Mouse (Mus musculus) testis, postnatal 14 days (tissue): ENCODE data around the gene Acvrl1.
A peak's percentile ranks its signal among the peaks of the same experiment; 100 is the strongest.
"Not testable (repeated sequence)": the region's sequence is repeated elsewhere in the genome, so short reads cannot be mapped to it uniquely, and the experiment has no call there.

ENCODE experiments used
- DNase-seq: peaks from one replicate; pipeline ENCODE4 v3.0.0; 2021; ENCODE audit warnings: low spot score

The Acvrl1 gene

DNA sequence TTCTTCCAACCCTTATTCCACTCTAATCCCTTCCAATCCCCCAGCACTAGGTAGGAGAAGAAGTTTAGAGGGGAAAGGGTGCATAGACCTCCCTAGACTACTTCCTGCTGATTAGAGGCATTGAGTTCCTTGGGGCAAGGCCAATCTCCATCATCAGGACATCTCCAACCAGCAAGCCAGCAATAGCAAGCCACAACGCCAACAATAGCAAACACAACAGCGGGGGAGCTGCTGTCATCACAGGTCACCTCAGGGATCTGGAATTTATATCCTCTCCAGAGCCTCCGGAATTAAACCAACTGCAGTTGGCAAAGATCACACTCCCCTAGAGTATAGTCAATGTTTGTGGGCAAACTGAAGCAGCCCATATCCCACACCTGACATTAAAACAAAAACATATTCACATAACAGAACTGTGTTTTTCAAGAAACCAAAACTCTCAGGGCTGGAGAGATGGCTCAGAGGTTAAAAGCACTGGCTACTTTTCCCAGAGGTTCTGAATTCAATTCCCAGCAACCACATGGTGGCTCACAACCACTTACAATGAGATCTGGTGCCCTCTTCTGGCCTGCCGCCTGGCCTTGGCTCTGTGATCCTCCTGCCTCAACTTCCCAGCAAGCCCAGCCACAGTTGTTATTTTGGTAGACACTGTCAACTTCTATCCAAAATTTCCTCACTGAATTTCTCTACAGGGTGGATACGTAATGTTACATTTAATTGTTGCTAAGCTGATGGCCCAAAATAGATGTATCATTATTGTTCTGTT lies 20.2 kb upstream of the Acvrl1 start:
- DNase-seq = no peak

DNA sequence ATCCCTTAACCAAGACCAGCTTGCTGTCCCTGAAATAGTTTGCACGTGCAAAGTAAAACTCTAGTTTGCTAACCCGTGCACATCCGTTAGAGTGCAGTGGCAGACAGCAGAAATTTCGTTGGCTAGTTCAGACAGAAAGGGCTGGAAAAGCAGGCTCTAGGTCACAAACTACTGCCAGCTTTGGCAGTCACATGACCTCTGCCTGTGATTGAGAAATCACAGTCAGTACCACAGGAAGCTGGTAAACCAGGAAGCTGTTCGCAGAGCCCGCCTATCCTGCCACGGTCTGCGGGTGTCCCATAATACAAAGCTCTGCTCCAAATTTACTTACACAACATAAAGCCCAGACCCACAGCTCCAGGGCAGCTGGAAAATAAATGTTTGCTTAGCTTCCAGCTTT lies 15.1 kb upstream of the Acvrl1 start:
- DNase-seq = no peak

DNA sequence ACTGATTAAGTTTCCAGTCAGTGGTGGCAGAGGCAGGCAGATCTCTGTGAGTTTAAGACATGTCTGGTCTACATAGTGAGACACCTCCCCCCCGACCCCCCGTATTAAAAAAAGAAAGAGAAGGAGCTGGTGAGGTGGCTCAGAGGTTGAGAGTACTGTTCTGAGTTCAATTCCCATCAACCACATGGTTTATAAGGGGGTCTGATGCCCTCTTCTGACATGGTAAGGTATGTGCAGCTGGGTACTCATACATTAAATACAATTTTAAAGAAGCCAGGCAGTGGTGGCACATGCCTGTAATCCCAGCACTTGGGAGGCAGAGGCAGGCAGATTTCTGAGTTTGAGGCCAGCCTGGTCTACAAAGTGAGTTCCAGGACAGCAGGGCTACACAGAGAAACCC lies 14.5 kb upstream of the Acvrl1 start:
- not testable (repeated sequence) for DNase-seq

DNA sequence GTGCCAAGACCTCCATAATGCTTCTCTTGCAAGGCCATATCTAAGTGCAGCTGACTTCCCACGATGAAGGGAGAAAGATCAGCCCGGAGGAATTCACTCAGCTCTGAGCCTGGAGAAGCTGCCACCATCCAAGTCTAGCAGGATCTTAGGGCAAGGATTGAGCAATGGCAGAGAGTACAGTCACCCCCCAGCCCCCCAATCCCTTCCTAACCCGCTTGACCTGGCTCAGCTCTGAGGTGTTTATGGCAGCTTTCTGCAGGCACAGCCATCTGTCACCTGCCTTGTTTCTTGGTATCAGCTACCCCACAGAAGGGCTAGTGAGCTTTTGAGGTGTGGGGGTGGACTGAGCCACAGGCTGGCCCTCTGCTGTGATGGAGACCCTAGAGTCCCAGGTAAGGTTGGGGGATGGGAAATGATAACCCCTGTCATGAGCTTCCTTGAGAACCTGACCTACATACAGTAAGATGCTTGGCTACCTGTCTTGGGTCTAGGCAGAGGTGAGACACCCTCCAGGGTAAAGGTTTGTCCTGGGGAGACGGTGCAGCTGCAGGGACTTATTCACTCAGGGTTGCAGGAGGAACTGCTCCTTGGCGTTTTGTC lies 12.7 kb upstream of the Acvrl1 start, which contains the start of gene Ankrd33:
Gene Ankrd33 (plus strand): TSS at position 245 of the 600 bp plus-strand sequence.
- no peak for DNase-seq

DNA sequence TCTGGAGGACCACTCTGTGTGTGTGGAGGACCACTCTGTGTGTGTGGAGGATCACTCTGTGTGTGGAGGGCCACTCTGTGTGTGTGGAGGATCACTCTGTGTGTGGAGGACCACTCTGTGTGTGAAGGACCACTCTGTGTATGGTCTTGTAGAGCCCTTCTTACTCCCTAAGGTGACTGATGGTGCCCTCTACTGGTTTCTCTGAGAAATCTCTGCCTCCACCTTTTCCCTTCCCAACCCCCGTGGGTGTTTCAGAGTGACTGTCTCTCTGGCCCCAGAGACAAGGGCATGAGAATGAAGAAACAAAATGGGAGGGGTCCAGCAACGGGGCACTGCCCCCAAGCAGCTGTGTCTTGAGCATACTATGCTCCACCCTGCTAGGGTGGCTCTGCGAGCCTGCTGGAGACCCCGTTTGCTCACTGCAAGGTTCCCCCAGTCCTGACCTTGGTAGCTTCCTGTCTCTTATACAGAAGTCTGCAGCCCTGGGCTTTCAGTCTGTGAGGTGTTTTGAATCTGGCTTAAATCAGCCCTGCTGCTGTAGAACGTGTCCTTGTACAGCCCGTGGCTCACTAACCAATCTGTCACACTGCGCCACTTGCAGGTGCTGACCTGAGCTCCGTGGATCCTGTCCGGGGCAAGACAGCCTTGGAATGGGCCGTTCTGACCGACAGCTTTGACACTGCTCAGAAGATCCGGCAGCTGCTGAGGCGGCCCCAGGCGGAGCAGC lies 9.8 kb upstream of the Acvrl1 start:
- DNase-seq = no peak

DNA sequence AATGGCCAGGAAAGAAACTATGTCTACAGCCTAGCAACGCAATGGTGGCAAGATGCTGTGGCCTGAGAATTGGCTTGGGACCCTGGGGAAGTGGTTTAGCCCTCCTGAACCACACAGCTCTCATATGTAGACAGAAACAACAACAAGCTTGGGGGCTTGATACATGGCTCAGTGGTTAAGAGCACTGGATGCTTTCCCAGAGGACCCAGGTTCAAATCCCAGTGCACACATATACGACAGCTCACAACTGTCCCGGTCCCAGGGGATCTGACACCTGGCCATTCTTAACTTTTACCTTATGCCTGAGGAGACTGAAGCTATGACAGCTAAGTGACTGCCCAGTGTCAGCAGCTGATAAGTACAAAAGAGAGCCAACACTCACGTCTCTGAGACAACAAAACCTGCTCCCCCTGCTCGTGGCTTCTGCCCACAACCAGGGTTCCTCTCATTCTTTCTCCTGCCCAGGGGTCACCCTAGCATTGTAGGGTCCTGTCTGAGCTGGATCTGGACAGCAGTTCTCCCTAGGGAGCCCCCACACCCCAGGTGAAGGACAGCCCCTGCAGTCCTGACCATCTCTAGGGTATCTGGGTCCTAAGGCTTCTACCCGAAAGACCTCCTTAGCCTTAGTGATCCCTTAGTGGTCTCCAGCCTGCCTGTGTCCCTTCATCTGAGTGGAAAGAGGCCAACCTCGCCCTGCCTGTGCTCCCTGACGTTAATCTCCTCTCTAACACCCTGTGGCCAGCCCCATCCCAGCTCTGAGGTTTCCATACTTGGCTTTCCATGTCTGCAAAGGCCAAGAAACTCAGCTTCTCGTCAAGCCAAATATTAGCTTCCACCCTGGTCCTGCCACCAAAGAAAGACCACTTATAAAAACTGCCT lies 6.7 kb upstream of the Acvrl1 start:
- no peak for DNase-seq

DNA sequence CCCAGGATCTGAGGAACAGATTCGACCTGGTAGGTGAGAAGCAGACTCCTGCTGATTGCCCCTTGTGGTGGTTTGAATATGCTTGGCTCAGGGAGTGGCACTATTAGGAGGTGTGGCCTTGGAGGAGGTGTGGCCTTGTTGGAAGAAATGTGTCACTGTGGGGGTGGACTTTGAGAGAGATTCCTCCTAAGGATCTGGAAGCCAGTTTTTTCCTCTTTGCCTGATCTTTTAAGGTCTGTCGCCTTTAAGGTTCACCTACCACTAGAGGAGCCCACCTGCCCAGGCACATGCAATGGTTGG lies 6.1 kb upstream of the Acvrl1 start:
- no peak for DNase-seq

DNA sequence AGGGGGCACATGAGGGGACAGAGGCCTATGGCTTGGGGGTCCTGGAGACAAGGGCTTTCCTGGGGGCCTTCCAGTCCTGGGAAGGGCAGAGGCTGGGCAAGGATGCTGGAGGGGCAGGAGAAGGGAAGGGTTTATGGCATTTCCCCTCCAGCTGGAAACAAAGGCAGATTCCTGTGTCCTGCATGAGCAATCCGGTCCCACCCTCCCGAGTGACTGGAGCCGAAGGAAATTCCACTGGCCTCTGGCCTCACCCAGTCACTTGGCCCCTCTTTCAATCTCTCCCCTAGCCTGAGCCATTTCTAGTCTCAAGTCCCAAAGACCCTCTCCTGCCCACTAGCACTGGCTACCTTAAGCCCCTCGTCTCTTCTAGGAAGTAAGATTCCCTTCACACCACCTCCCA lies 5.1 kb upstream of the Acvrl1 start:
- no peak for DNase-seq

DNA sequence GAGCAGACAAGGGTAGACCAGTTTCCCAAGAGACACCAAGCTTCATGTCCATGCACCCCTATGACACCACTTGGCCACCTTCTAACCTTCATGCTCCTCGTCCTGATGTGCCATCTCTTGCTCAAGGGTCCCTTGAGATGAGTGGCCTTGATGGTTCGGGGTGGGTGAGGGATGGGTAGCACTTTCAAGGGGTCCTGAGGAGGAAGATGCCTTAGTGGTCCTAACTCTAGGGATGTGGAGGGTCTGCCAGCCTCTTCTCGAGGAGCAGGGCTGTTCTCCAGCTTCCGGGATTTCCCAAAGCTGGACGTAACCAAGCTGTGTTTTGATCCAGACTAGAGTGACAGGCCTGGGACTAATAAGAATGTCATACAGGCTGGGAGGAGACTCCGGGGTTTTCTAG lies 2.8 kb upstream of the Acvrl1 start:
- no peak for DNase-seq

DNA sequence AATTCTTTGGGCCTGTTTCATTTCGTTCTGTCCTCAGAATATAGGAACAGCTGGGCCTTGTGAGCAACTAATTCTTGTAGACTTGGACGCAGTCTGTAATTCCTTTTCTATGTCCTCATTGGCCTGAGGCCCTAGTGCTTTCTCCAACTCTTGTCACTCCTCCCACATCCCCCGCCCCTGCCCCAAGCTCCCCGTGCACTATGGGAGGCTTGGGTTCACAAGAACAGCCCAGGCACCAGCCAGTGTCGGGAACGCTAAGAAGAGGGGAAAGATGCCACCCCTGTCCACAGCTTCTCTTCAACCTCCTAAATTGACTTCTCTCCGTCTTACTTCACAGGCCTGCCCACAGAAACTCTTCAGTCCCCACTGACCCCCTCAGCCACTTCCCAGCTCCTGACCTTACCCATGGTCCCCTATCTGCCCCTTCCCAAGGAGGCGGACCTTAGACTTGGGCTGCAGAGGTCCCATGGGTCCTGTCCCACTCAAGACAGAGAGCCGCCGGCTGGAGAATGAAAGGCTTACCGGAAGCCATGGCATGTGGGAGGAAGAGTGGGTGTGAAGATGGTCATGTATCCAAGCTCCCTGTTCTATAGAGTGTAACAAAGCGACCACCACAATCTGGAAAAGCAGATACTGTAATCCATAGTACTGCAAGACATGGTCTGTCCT lies 1.3 kb upstream of the Acvrl1 start:
- peak; percentile 56 for DNase-seq

DNA sequence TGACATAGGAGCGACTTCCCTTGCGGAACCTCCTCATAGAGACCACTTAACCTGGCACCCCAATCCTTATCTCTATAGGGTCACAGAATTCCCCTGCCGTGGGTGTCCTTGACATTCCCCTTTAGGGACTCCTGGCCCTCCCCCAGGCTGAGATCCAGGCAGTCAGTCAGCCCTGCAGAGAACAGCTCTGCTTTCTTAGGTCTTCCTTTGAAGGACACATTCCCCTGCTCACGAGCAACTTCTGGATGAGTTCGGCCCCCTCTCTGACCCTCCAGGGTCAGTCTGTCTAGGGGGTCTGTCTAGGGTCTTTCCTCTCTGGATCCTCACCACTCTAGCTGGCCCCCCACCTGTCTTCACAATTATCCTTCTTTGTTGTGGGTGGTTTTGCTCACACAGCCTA lies 1.1 kb downstream of the Acvrl1 start:
- DNase-seq = no peak

DNA sequence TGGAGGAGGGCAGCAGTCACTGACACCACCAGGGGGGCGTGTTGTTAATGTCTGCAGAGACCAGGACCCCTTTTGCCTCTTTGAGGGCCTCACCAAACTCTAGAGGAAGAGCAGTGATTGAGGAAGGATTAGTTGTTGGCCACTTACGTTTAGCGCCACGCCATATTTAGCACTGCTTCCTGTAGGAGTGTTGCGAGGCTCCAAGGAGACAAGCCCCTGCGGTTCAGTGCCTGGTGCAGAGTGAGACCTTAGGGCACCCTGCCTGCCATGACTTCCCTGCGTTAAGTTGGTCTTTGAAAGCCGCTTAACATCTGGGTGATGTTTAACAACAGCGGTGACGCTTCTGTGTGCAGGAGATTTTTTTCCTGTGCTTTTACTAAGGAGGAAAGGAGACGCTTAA lies 3.2 kb downstream of the Acvrl1 start:
- no peak for DNase-seq

DNA sequence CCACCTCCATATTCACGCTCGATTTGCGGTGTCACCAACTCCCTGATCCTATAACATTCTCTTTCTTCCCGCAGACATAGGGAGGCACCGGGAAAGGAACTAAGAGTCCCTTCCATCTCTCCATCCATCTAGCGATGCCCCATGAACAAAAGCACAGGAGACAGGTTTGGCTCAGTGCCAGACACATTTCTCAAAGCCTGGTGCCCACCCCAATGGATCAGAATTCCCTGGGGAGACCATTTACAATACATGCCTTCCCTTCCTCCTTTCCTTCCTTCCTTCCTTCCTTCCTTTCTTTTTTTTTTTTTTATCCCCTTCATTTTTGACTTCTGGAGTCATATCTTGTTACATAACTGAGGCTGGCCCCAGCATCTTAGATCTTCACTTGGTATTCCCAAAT lies 3.7 kb downstream of the Acvrl1 start:
- DNase-seq = no peak

DNA sequence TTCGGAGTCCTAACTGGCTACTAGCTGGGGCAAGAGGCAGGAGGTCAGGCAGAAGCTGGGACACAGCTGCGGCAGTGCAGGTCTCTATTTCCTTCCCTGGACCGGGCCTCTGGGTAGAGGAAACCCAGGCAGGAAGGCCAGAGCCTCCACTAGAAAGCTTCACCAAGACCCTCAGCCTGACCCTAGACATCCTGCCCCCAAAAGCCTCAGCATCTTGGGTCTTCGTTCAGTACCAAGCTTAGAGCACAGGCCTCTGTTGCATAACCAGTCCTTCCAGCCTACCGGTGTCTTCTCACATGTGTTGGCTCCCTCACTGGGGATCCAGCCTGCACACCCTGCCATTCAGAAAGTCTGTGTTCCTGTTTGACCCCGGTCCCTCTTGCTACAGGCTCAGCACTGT lies 4.4 kb downstream of the Acvrl1 start:
- DNase-seq = no peak

DNA sequence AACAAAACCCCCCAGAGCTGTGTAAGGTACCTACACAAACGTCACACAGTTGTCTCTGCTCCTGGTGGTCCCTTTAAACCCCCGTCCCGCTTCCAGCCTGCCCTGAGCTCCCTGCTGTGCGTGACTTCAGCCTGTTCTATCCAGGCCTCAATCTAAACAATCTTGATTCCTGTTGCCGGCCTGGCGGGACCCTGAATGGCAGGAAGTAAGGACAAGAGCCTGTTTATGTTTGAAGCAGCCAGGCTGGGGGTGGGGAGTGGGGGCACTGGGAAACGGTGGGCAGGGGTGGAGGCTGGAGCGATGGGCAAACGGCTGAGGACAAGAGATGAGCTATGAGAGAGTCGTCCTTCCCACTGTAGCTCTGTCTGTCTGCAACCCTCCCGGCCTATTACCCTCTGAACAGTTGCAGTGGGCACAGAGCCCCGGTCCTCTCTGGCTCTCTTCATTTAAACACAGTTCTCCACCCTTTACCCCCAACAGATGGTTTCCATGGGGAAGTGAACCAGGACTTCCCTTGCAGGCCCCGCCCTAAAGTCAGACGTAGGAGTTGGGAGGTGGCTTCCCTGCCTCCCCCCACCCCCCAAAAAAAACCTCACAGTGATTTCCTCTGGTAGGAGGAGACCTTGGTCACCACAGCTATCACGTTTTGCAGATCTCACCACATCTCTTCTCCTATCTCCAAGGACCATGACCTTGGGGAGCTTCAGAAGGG lies 5.8 kb downstream of the Acvrl1 start:
- DNase-seq = no peak

DNA sequence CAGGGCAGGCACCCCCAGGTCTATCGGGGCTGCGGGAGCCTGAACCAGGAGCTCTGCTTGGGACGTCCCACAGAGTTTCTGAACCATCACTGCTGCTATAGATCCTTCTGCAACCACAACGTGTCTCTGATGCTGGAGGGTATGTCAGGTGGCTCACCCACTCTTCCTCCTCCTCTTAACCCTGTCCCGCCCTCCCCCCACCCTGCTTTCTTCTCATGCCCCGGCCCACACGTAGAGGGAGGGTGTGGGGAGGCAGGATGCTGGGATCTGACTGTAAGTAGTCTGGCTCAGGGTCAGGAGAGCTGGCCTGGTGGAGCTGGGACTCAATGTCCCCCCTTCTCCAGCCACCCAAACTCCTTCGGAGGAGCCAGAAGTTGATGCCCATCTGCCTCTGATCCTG lies 7.1 kb downstream of the Acvrl1 start:
- DNase-seq = no peak

DNA sequence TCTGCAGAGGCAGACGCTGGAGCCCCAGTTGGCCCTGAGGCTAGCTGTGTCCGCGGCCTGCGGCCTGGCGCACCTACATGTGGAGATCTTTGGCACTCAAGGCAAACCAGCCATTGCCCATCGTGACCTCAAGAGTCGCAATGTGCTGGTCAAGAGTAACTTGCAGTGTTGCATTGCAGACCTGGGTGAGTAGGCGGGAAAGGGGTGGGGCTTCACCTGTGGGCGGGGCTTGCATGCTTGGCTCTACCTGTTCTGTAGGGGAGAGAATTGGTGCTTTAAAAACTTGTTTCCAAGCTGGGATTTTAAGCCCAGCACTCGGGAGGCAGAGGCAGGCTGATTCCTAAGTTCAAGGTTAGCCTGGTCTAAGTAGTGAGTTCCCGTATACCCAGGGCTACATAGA lies 9.1 kb downstream of the Acvrl1 start:
- no peak for DNase-seq

DNA sequence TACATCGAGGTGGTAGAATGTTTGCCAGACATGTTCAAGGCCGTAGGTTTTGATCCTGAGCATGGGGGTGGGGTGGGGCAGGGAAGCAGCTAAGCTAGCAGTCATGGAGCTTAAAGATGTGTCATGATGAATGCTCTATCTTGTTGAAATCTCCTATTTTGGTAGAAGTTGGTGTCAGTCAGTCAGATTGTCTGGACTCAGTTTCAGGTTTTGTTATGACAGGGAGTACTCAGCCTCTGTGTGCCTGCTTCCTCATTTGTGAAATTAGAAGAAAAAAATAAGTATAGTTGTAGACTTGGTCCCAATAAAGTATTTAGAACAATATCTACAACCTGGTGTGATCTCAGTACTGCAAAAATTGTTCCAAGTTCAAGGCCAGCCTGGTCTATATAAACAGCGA lies 10.4 kb downstream of the Acvrl1 start:
- DNase-seq = no peak

DNA sequence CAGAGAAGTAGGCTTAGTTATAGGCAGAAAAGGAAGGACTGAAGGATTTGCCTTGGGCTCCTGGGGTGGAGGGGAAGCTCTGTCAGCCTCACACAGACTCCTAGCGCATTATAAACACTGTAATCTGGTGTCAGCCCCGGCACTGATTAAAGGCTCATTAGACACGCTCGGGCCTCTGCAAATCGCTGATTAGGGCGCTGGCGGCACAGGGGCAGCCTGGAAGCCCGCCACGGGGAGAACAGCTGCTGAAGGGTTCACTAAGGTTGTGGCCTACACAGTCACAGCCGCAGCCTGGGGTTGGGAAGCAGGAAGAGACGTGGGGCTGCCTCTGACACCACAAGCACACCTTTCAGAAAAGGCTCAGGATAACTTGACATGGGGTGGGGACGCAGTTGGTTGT lies 11.6 kb downstream of the Acvrl1 start:
- no peak for DNase-seq

DNA sequence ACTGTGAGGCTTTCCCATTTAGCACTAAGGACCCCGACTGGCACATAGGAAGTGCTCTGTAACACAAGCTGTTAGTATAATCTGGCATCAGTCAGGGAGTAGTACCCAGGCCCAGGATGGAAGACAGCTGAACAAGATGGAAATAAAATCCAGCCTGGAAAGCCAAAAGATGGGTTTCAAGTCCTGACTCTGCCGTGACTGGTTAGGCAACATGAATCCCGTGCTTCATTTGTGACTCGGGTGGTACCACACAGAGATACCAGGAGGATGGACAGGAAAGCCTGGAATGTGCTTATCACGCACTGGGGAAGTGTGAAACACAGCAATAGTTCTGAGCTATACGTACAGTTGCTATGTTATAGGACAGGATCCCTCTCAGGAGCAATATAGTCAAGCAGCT lies 12.3 kb downstream of the Acvrl1 start:
- no peak for DNase-seq

DNA sequence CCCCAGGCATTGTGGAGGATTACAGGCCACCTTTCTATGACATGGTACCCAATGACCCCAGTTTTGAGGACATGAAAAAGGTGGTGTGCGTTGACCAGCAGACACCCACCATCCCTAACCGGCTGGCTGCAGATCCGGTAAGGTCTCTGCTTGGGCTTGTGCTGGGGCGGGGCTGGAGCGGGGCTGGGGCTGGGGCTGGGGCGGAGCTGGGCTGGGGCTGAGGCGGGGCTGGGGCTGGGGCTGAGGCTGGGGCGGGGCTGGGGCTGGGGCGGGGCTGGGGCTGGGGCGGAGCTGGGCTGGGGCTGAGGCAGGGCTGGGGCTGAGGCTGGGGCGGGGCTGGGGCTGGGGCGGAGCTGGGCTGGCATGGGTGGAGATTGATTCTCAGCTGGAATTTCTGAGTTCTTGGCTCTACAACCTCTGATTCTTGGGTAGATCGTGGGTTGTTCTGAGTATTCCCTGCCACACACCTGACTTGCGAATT lies 12.8 kb downstream of the Acvrl1 start:
- no peak for DNase-seq
